Mouse (Mus musculus) erythroid progenitor cell, adult 5-6 weeks (primary cell): ENCODE results near the gene Syn3. TPM values are rescaled to one million over a fixed set of nuclear protein-coding genes. Genes with fewer than 3 reads are reported as not detected.

Experiments
- ATAC-seq: replicated peaks from 2 replicates; pipeline ENCODE4 v1.8.0; 2016; ENCODE audit warnings: moderate number of reproducible peaks, mild to moderate bottlenecking, moderate TSS enrichment, inconsistent platforms; ENCODE audit not compliant: poor library complexity, low FRiP score, severe bottlenecking
- total RNA-seq, 2 experiments: library from RNA; stranded (forward) in 1 of 2; stranded (reverse) in 1 of 2; fragments of 150-400 nt in 1 of 2; fragments of 186-747, 209-891 nt in 1 of 2; gene quantifications; 2 replicates each; pipeline versions ENCODE4 v1.2.3 to v1.2.4; 2015 to 2017; ENCODE audit warnings: low replicate concordance in 2 of 2

Syn3 gene
- total RNA-seq, 2 experiments from 2014 or later: not detected

DNA sequence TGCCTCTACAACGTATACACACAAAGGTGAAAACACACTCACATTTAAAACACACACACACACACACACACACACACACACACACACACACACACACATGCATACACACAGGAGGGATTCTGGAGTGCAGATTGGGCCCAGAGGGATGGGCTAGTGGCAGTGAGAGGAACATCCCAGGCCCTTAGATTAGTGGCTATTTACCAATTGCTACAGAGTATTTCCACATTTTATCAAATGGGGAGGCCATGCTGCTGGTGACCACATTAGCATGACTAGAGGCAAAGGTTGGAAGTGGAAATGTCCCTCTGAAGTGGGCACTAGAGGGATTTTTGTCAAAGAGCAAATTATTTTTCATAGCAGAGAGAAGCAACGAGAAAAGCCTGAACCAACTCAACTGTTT, 489.0 kb downstream of the Syn3 start:
- no peak for ATAC-seq

DNA sequence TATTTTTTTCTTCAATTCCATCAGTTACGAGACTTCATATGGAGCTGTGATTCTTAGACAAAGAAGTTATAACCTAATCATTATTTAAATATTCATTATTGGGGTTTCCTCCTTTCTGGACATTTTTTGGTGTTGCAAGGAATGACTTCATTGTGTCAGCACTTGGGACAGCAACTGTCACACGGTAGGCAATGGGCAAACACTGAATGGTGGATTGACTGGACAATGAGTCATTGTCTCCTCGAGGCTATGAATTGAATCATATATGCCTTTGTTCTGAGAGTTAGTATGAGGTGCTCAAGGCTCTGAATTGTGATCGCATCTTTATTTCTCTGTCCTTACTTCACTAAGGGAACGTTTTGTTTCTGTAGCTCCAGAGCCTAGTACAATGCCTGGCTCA, 492.2 kb downstream of the Syn3 start:
- no peak for ATAC-seq

Other genes with a start within 250 kb of the Syn3 start
- 0.72 TPM in 1 of 2 replicates, not detected in the other for gene Timp3, start 198.5 kb downstream of the Syn3 start, total RNA-seq (2015; ENCODE audit: low replicate concordance)
- gene Timp3, start 198.5 kb downstream of the Syn3 start, total RNA-seq (2017; ENCODE audit: low replicate concordance): 0.64 TPM in 1 of 2 replicates, not detected in the other
- gene Hsp90b1, start 206.6 kb upstream of the Syn3 start, total RNA-seq (2015; ENCODE audit: low replicate concordance): 243 and 279 TPM in 2 replicates
- gene Hsp90b1, start 206.6 kb upstream of the Syn3 start, total RNA-seq (2017; ENCODE audit: low replicate concordance): 366 and 415 TPM in 2 replicates
- 2.1 and 4.0 TPM in 2 replicates for gene Ttc41, start 206.9 kb upstream of the Syn3 start, total RNA-seq (2015; ENCODE audit: low replicate concordance)
- gene Ttc41, start 206.9 kb upstream of the Syn3 start, total RNA-seq (2017; ENCODE audit: low replicate concordance): 1.0 and 2.3 TPM in 2 replicates